Mouse (Mus musculus) megakaryocyte, embryonic 14.5 days (primary cell): ENCODE results near the gene Gzmm.

Experiments
- FLI1 ChIP-seq: IDR thresholded peaks from 2 replicates; pipeline ENCODE4 v1.6.1; 2012; ENCODE audit warnings: low read length, inconsistent platforms, mixed read lengths
- GATA1 ChIP-seq: IDR thresholded peaks from 3 replicates; pipeline ENCODE4 v1.6.1; 2012; ENCODE audit warnings: mixed read lengths, low read length, inconsistent platforms, borderline replicate concordance

DNA sequence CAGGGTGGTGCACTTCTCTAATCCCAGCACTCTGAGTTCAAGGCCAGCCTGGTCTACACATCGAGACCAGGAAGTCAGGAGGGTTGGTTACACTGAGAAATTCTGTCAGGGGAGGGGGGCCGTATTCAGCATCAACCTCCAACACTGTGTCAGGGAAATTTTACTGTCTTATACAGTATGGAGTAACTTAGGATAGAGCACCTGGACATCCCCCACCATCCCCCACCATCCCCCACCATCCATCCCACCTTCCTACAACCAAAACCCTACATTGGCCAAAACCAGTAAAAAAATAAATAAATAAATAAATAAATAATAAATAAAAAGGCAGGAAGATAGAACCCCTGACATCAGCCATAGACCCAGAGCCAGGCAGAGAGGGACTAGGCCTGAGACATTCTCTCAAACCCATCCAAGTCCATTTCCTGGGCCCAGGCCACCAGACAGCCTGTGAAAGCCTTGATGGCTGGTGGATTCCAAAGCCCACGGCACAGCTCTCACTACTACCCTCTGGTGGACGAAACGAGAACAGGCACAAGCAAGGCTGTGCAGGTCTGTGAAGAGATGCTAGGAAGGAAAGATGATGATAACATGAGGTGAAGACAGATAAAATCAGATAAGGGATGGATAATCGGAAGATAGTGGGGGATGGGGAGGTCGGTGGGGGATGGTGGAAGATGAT, 39.6 kb upstream of the Gzmm start:
- TF ChIP-seq FLI1 (no peak), GATA1 (no peak)
